Mouse (Mus musculus): ENCODE data around the gene Galntl6. TPM values are rescaled to one million over a fixed set of nuclear protein-coding genes. Genes with fewer than 3 reads are reported as not detected.

The Galntl6 gene
- polyA plus RNA-seq, 1 experiment, result 6.0 TPM

DNA sequence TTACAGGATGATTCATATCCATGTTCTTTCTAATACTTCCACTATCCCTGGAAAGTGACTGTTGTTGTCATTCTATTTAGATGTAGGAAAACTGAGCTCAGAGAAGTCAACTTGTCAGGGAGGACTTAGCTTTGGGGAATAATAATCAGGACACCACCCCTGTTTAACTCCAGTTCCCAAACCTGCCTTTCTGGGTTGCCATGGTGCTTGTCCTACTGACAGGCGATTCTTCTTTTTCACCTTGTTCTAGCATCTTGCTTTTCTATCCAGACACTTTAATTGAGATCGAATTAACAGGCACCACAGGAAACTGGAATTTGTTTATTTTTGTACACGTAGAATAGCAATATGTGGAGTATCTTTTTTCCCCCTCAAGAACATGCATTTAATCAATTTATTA, 953.3 kb downstream of the Galntl6 start:
- peaks cover 20% of the 10 kb centered on the region for H3K4me1 ChIP-seq (ENCODE audit: control insufficient read depth, insufficient read depth, low read length)
- no peak for DNase-seq
- 43% methylated on average over 3 of the region's 3 CpGs for WGBS
- no peaks in the 10 kb centered on the region for H3K27me3 ChIP-seq (ENCODE audit: control insufficient read depth, insufficient read depth, low read length)
- no peak for TF ChIP-seq CTCF (IDR thresholded peaks at IDR 0.05; ENCODE audit: borderline replicate concordance, insufficient read depth, low read depth, low read length)
- TF ChIP-seq POLR2A (IDR thresholded peaks at IDR 0.05; ENCODE audit: borderline replicate concordance, insufficient read depth, low read length), result no peak
- H3K4me3 ChIP-seq (replicated peaks; ENCODE audit: insufficient read depth, low read depth, low read length), result no peak overlapping the region
- no peak overlapping the region for H3K27ac ChIP-seq (ENCODE audit: insufficient read depth, low read length)

- Histone ChIP-seq H3K27ac (ENCODE audit: insufficient read depth, low read length) (no peak overlapping the region), H3K4me1 (ENCODE audit: control insufficient read depth, insufficient read depth, low read length) (peaks cover 13% of the 10 kb centered on the region), H3K27me3 (ENCODE audit: control insufficient read depth, insufficient read depth, low read length) (no peaks in the 10 kb centered on the region), H3K4me3 (replicated peaks; ENCODE audit: insufficient read depth, low read depth, low read length) (no peak overlapping the region)
- no peak for TF ChIP-seq POLR2A (IDR thresholded peaks at IDR 0.05; ENCODE audit: borderline replicate concordance, insufficient read depth, low read length)
- TF ChIP-seq CTCF (IDR thresholded peaks at IDR 0.05; ENCODE audit: borderline replicate concordance, insufficient read depth, low read depth, low read length), result no peak
- no peak for DNase-seq
- 59% methylated on average over 16 of the region's 16 CpGs for WGBS
Observed at GRCm38 (mm10) chr8:57958121-57958901, 954.1 kb downstream of the Galntl6 start.

GRCm38 (mm10) chr8:57955501-57955900, 956.9 kb downstream of the Galntl6 start:
- Histone ChIP-seq H3K27ac (ENCODE audit: insufficient read depth, low read length) (no peak overlapping the region), H3K4me1 (ENCODE audit: control insufficient read depth, insufficient read depth, low read length) (peaks cover 5% of the 10 kb centered on the region), H3K4me3 (replicated peaks; ENCODE audit: insufficient read depth, low read depth, low read length) (no peak overlapping the region), H3K27me3 (ENCODE audit: control insufficient read depth, insufficient read depth, low read length) (no peaks in the 10 kb centered on the region)
- TF ChIP-seq CTCF (IDR thresholded peaks at IDR 0.05; ENCODE audit: borderline replicate concordance, insufficient read depth, low read depth, low read length) (no peak), POLR2A (IDR thresholded peaks at IDR 0.05; ENCODE audit: borderline replicate concordance, insufficient read depth, low read length) (no peak)
- DNase-seq, result peak in 1 of 2 experiments; percentile 41
- 73% methylated on average over 7 of the region's 7 CpGs for WGBS

DNA sequence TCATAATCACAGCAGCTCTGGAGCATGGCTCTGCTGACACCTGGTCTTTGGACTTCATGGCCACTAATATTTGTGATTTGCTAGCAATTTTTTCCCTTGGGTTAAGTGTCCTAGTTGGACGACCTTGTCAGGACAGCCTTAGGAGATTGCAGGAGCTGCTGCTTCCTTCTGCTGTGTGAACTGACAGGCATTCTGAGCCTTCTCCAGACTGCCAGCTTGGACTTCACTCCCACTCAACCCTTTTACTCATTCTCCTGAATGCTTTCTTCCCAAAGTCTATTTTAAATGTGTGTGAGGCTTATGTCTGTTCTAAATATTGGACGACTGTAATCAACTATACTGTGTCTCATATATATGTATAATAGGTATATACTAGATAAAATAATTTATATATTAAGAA, 971.3 kb downstream of the Galntl6 start:
- DNase-seq, result peak in 1 of 2 experiments; percentile 30
- no peak overlapping the region for H3K4me3 ChIP-seq (replicated peaks; ENCODE audit: insufficient read depth, low read depth, low read length)
- TF ChIP-seq POLR2A (IDR thresholded peaks at IDR 0.05; ENCODE audit: borderline replicate concordance, insufficient read depth, low read length) (no peak), CTCF (IDR thresholded peaks at IDR 0.05; ENCODE audit: borderline replicate concordance, insufficient read depth, low read depth, low read length) (no peak)
- H3K27ac ChIP-seq (ENCODE audit: insufficient read depth, low read length), result no peak overlapping the region; the same call in 1 of the 2 replicates
- no peaks in the 10 kb centered on the region for H3K27me3 ChIP-seq (ENCODE audit: control insufficient read depth, insufficient read depth, low read length)
- H3K4me1 ChIP-seq (ENCODE audit: control insufficient read depth, insufficient read depth, low read length), result peaks cover 3% of the 10 kb centered on the region; the same call in 1 of the 2 replicates
- 25% methylated on average over 2 of the region's 2 CpGs for WGBS

- no peak overlapping the region for H3K4me3 ChIP-seq (replicated peaks; ENCODE audit: insufficient read depth, low read depth, low read length)
- 67% methylated on average over 5 of the region's 5 CpGs for WGBS
- TF ChIP-seq POLR2A (IDR thresholded peaks at IDR 0.05; ENCODE audit: borderline replicate concordance, insufficient read depth, low read length) (no peak), CTCF (IDR thresholded peaks at IDR 0.05; ENCODE audit: borderline replicate concordance, insufficient read depth, low read depth, low read length) (no peak)
- no peak for DNase-seq
- H3K4me1 ChIP-seq (ENCODE audit: control insufficient read depth, insufficient read depth, low read length), result peaks cover 3% of the 10 kb centered on the region; the same call in 1 of the 2 replicates
- no peaks in the 10 kb centered on the region for H3K27me3 ChIP-seq (ENCODE audit: control insufficient read depth, insufficient read depth, low read length)
- H3K27ac ChIP-seq (ENCODE audit: insufficient read depth, low read length), result no peak overlapping the region
Observed at GRCm38 (mm10) chr8:57939856-57940420, 972.5 kb downstream of the Galntl6 start.

GRCm38 (mm10) chr8:57939177-57939855, 973.1 kb downstream of the Galntl6 start:
- Histone ChIP-seq H3K27ac (ENCODE audit: insufficient read depth, low read length) (no peak overlapping the region), H3K27me3 (ENCODE audit: control insufficient read depth, insufficient read depth, low read length) (no peaks in the 10 kb centered on the region), H3K4me1 (ENCODE audit: control insufficient read depth, insufficient read depth, low read length) (peaks cover 3% of the 10 kb centered on the region; the same call in 1 of the 2 replicates), H3K4me3 (replicated peaks; ENCODE audit: insufficient read depth, low read depth, low read length) (no peak overlapping the region)
- peak; percentile 73 to 79 for DNase-seq
- 11% methylated on average over 8 of the region's 8 CpGs for WGBS
- TF ChIP-seq CTCF (IDR thresholded peaks at IDR 0.05; ENCODE audit: borderline replicate concordance, insufficient read depth, low read depth, low read length) (peak; percentile 69), POLR2A (IDR thresholded peaks at IDR 0.05; ENCODE audit: borderline replicate concordance, insufficient read depth, low read length) (no peak)

- no peak for DNase-seq
- H3K4me3 ChIP-seq (replicated peaks; ENCODE audit: insufficient read depth, low read depth, low read length), result no peak overlapping the region
- H3K27ac ChIP-seq (ENCODE audit: insufficient read depth, low read length), result no peak overlapping the region
- WGBS, result 88% methylated on average over 6 of the region's 6 CpGs
- TF ChIP-seq CTCF (IDR thresholded peaks at IDR 0.05; ENCODE audit: borderline replicate concordance, insufficient read depth, low read depth, low read length), result no peak
- TF ChIP-seq POLR2A (IDR thresholded peaks at IDR 0.05; ENCODE audit: borderline replicate concordance, insufficient read depth, low read length), result no peak
- no peaks in the 10 kb centered on the region for H3K4me1 ChIP-seq (ENCODE audit: control insufficient read depth, insufficient read depth, low read length)
- no peaks in the 10 kb centered on the region for H3K27me3 ChIP-seq (ENCODE audit: control insufficient read depth, insufficient read depth, low read length)
Observed at GRCm38 (mm10) chr8:57927074-57927473, 985.4 kb downstream of the Galntl6 start.

All from cerebellum, adult 2 months (tissue).